Mouse (Mus musculus) lung, adult 2 months (tissue): ENCODE data around the gene Fam187b. TPM values are rescaled to one million over a fixed set of nuclear protein-coding genes. Genes with fewer than 3 reads are reported as not detected.

Experiments used
- DNase-seq: peaks from one replicate; pipeline ENCODE4 v3.0.0; 2022
- H3K4me1 ChIP-seq: fragments of 200-500 bp; 2 replicates; pipeline ENCODE4 v1.6.1; 2011; ENCODE audit warnings: low read length; ENCODE audit not compliant: control insufficient read depth, insufficient read depth
- H3K4me3 ChIP-seq: fragments of 200-500 bp; replicated peaks from 2 replicates; pipeline ENCODE3; 2011; ENCODE audit warnings: low read depth, mild to moderate bottlenecking, control low read depth, low read length; ENCODE audit errors: extremely low read depth
- CTCF ChIP-seq: fragments of 200-500 bp; IDR thresholded peaks from 2 replicates; pipeline ENCODE4 v1.5.1; 2011; ENCODE audit warnings: mild to moderate bottlenecking, low read length, control low read depth; ENCODE audit not compliant: insufficient read depth
- POLR2A ChIP-seq: fragments of 200-500 bp; IDR thresholded peaks from 2 replicates; pipeline ENCODE4 v1.6.1; 2011; ENCODE audit warnings: low read depth, mild to moderate bottlenecking, control low read depth, low read length, borderline replicate concordance; ENCODE audit errors: extremely low read depth
- WGBS: fragments of 180-500 bp; shearing (Covaris S2); methylation state at CpG from one replicate; pipeline ENCODE4 v1.1.7; 2018; 5-methylcytosine and 5-hydroxymethylcytosine counted together
- polyA plus RNA-seq: library from polyadenylated mRNA; depleted of rRNA; stranded (reverse); fragments of >200 nt; gene quantifications from 2 replicates; pipeline ENCODE4 v1.2.3, GENCODE M21; 2012; rRNA removed

Fam187b gene
- polyA plus RNA-seq, 1 experiment, result 7.2 TPM

GRCm38 (mm10) chr7:31034789-31035188 lies 61.2 kb downstream of the Fam187b start:
- peak; percentile 30; the same call in 1 of the 2 replicates for TF ChIP-seq CTCF
- TF ChIP-seq POLR2A, result no peak
- 55% methylated on average over 11 of the region's 11 CpGs for WGBS
- no peak for DNase-seq
- H3K4me3 ChIP-seq, result no peak overlapping the region
- peaks cover 6% of the 10 kb centered on the region for H3K4me1 ChIP-seq

- TF ChIP-seq POLR2A (no peak), CTCF (no peak)
- 82% methylated on average over 11 of the region's 11 CpGs for WGBS
- Histone ChIP-seq H3K4me1 (peaks cover 6% of the 10 kb centered on the region), H3K4me3 (no peak overlapping the region)
- DNase-seq, result no peak
Observed at GRCm38 (mm10) chr7:31035291-31035690, 61.7 kb downstream of the Fam187b start.

- TF ChIP-seq CTCF, result no peak
- no peak for TF ChIP-seq POLR2A
- no peak for DNase-seq
- 71% methylated on average over 7 of the region's 7 CpGs for WGBS
- H3K4me1 ChIP-seq, result peaks cover 8% of the 10 kb centered on the region
- H3K4me3 ChIP-seq, result no peak overlapping the region
Observed at GRCm38 (mm10) chr7:31036917-31037316, 63.3 kb downstream of the Fam187b start.

DNA sequence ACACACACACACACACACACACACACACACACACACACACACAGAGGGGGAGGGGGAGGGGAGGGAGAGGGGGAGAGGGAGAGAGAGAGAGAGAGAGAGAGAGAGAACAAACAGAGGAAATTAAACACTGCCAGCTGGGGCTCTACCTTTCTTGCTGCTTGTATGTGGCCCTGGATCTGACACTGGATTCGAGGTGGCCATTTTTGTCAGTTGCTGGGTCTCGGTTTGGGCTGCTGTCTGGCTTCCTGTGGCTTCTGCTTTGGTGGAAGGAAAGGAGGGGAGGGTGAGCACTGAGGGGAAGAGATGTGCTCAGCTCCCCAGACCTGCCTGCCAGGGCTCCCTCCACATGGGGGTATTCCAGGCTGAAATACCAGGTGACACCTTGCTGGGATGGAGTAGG lies 64.1 kb downstream of the Fam187b start:
- no peak for TF ChIP-seq CTCF
- TF ChIP-seq POLR2A, result no peak
- DNase-seq, result no peak
- Histone ChIP-seq H3K4me1 (peaks cover 11% of the 10 kb centered on the region), H3K4me3 (no peak overlapping the region)
- WGBS, result 40% methylated on average over 2 of the region's 2 CpGs

DNA sequence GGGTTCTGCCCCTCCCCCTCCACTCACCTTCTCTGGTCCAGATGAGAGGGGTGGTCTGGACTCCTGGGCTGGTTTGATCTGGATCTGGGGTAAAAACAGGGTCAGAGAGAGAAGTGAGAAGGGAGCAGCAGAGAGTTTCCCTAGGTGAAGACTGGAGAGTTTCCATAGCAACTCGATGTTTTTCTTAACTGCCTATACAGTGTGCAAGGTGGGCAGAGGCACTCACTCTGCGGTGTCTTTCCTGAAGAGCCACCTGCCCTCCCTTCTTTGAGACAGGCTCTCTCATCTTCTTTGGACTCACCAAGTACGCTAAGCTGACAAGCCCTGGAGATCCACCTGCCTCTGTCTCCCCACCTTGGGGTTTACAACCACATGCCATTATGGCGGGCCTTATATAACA lies 65.4 kb downstream of the Fam187b start:
- 90% methylated on average over 4 of the region's 4 CpGs for WGBS
- peaks cover 7% of the 10 kb centered on the region for H3K4me1 ChIP-seq
- DNase-seq, result no peak

More for the DNA sequence above, 65.4 kb downstream of the Fam187b start:
- TF ChIP-seq POLR2A (no peak), CTCF (no peak)
- H3K4me3 ChIP-seq, result no peak overlapping the region

Other genes with a start within 250 kb of the Fam187b start
- 122 and 154 TPM in 2 replicates for gene Tmem147, start 244.2 kb upstream of the Fam187b start, polyA plus RNA-seq
- gene Gapdhs, start 230.1 kb upstream of the Fam187b start, polyA plus RNA-seq, result 0.27 and 0.40 TPM in 2 replicates
- 3.8 and 60.4 TPM in 2 replicates for gene Sbsn, start 222.3 kb upstream of the Fam187b start, polyA plus RNA-seq
- gene Dmkn, start 210.0 kb upstream of the Fam187b start, polyA plus RNA-seq, result 43.8 and 486 TPM in 2 replicates
- 307 TPM in 1 of 2 replicates, not detected in the other for gene Krtdap, start 185.9 kb upstream of the Fam187b start, polyA plus RNA-seq
- 3.0 and 5.2 TPM in 2 replicates for gene Ffar2, start 150.0 kb upstream of the Fam187b start, polyA plus RNA-seq
- not detected in 2 replicates for gene Ffar3, start 117.6 kb upstream of the Fam187b start, polyA plus RNA-seq
- gene Ffar1, start 112.2 kb upstream of the Fam187b start, polyA plus RNA-seq, result 0.78 and 1.3 TPM in 2 replicates
- gene Cd22, start 93.4 kb upstream of the Fam187b start, polyA plus RNA-seq, result 14.4 and 19.3 TPM in 2 replicates
- gene Mag, start 58.9 kb upstream of the Fam187b start, polyA plus RNA-seq, result 3.3 and 3.7 TPM in 2 replicates
- 0.75 TPM in 1 of 2 replicates, not detected in the other for gene Hamp2, start 49.1 kb upstream of the Fam187b start, polyA plus RNA-seq
- 34.5 and 45.7 TPM in 2 replicates for gene Hamp, start 29.8 kb upstream of the Fam187b start, polyA plus RNA-seq
- 122 and 190 TPM in 2 replicates for gene Usf2, start 17.0 kb upstream of the Fam187b start, polyA plus RNA-seq
- 93.0 and 116 TPM in 2 replicates for gene Lsr, start 326 bp upstream of the Fam187b start, polyA plus RNA-seq
- gene Fxyd5, start 68.7 kb downstream of the Fam187b start, polyA plus RNA-seq, result 156 and 178 TPM in 2 replicates
- gene Fxyd7, start 77.7 kb downstream of the Fam187b start, polyA plus RNA-seq, result 7.5 and 10.6 TPM in 2 replicates
- 330 and 336 TPM in 2 replicates for gene Fxyd1, start 83.4 kb downstream of the Fam187b start, polyA plus RNA-seq
- gene Lgi4, start 85.6 kb downstream of the Fam187b start, polyA plus RNA-seq, result 6.8 TPM in 2 replicates
- gene Fxyd3, start 102.9 kb downstream of the Fam187b start, polyA plus RNA-seq, result 16.4 and 43.2 TPM in 2 replicates
- gene Hpn, start 141.5 kb downstream of the Fam187b start, polyA plus RNA-seq, result 30.1 and 34.5 TPM in 2 replicates
- gene Scn1b, start 153.2 kb downstream of the Fam187b start, polyA plus RNA-seq, result 26.6 and 43.9 TPM in 2 replicates
- 103 and 113 TPM in 2 replicates for gene Gramd1a, start 182.1 kb downstream of the Fam187b start, polyA plus RNA-seq